Mouse (Mus musculus): ENCODE results near the gene Tmem63b. TPM values are rescaled to one million over a fixed set of nuclear protein-coding genes. Genes with fewer than 3 reads are reported as not detected.

The Tmem63b gene
- polyA plus RNA-seq, 1 experiment from 2014 or later: 40.9 TPM

- Histone ChIP-seq H3K9me3 (ENCODE audit: control insufficient read depth, low read length) (no peaks in the 10 kb centered on the region), H3K4me2 (replicated peaks; ENCODE audit: low read depth) (no peak overlapping the region), H3K9ac (ENCODE audit: low read length) (no peak overlapping the region), H3K27me3 (ENCODE audit: control insufficient read depth, insufficient read depth, low read length) (no peaks in the 10 kb centered on the region), H3K4me1 (replicated peaks; ENCODE audit: control insufficient read depth, insufficient read depth) (peaks cover 2% of the 10 kb centered on the region; the same call in 1 of the 2 replicates), H3K27ac (replicated peaks) (peak overlapping the region; percentile 37), H3K4me3 (ENCODE audit: low read depth, low read length) (no peak overlapping the region), H3K36me3 (ENCODE audit: control insufficient read depth, insufficient read depth, low read length) (no peaks in the 10 kb centered on the region; the same call in 1 of the 2 replicates)
- WGBS: 78% methylated on average over 9 of the region's 9 CpGs
- TF ChIP-seq EP300 (optimal IDR thresholded peaks at IDR 0.05): no peak
- TF ChIP-seq CTCF (IDR thresholded peaks at IDR 0.05; ENCODE audit: low read depth): no peak
- ATAC-seq (ENCODE audit: low FRiP score, low TSS enrichment): no peak
- no peak for DNase-seq (ENCODE audit: low spot score)
Measured at GRCm38 (mm10) chr17:45696981-45697380, 10.3 kb upstream of the Tmem63b start.

GRCm38 (mm10) chr17:45695227-45696120 is 8.8 kb upstream of the Tmem63b start:
- H3K4me2 ChIP-seq (replicated peaks; ENCODE audit: low read depth): no peak overlapping the region
- DNase-seq (ENCODE audit: low spot score) (no peak), ATAC-seq (ENCODE audit: low FRiP score, low TSS enrichment) (no peak)
- no peak overlapping the region for H3K4me3 ChIP-seq (ENCODE audit: low read depth, low read length)
- no peaks in the 10 kb centered on the region; the same call in 1 of the 2 replicates for H3K36me3 ChIP-seq (ENCODE audit: control insufficient read depth, insufficient read depth, low read length)
- no peaks in the 10 kb centered on the region for H3K27me3 ChIP-seq (ENCODE audit: control insufficient read depth, insufficient read depth, low read length)
- 63% methylated on average over 23 of the region's 23 CpGs for WGBS
- H3K27ac ChIP-seq (replicated peaks): peak overlapping the region; percentile 73
- H3K4me1 ChIP-seq (replicated peaks; ENCODE audit: control insufficient read depth, insufficient read depth): peaks cover 2% of the 10 kb centered on the region; the same call in 1 of the 2 replicates
- H3K9ac ChIP-seq (ENCODE audit: low read length): no peak overlapping the region
- TF ChIP-seq CTCF (IDR thresholded peaks at IDR 0.05; ENCODE audit: low read depth): no peak
- no peak for TF ChIP-seq EP300 (optimal IDR thresholded peaks at IDR 0.05)
- H3K9me3 ChIP-seq (ENCODE audit: control insufficient read depth, low read length): no peaks in the 10 kb centered on the region

GRCm38 (mm10) chr17:45693812-45694565 is 7.3 kb upstream of the Tmem63b start:
- H3K4me2 ChIP-seq (replicated peaks; ENCODE audit: low read depth): no peak overlapping the region
- peak overlapping the region; percentile 71 for H3K27ac ChIP-seq (replicated peaks)
- H3K27me3 ChIP-seq (ENCODE audit: control insufficient read depth, insufficient read depth, low read length): no peaks in the 10 kb centered on the region
- WGBS: 51% methylated on average over 18 of the region's 18 CpGs
- H3K4me1 ChIP-seq (replicated peaks; ENCODE audit: control insufficient read depth, insufficient read depth): peaks cover 2% of the 10 kb centered on the region; the same call in 1 of the 2 replicates
- H3K4me3 ChIP-seq (ENCODE audit: low read depth, low read length): no peak overlapping the region
- TF ChIP-seq CTCF (IDR thresholded peaks at IDR 0.05; ENCODE audit: low read depth) (no peak), EP300 (optimal IDR thresholded peaks at IDR 0.05) (no peak)
- peak; percentile 74 for ATAC-seq (ENCODE audit: low FRiP score, low TSS enrichment)
- H3K9me3 ChIP-seq (ENCODE audit: control insufficient read depth, low read length): no peaks in the 10 kb centered on the region
- peak; percentile 57 for DNase-seq (ENCODE audit: low spot score)
- H3K36me3 ChIP-seq (ENCODE audit: control insufficient read depth, insufficient read depth, low read length): no peaks in the 10 kb centered on the region; the same call in 1 of the 2 replicates
- no peak overlapping the region for H3K9ac ChIP-seq (ENCODE audit: low read length)

- ATAC-seq (ENCODE audit: low FRiP score, low TSS enrichment): no peak
- no peak overlapping the region for H3K9ac ChIP-seq (ENCODE audit: low read length)
Measured at GRCm38 (mm10) chr17:45692159-45692558, 5.5 kb upstream of the Tmem63b start.

GRCm38 (mm10) chr17:45690044-45690443 is 3.3 kb upstream of the Tmem63b start:
- H3K27ac ChIP-seq (replicated peaks): no peak overlapping the region
- no peak overlapping the region for H3K9ac ChIP-seq (ENCODE audit: low read length)
- DNase-seq (ENCODE audit: low spot score) (no peak), ATAC-seq (ENCODE audit: low FRiP score, low TSS enrichment) (no peak)
- H3K4me2 ChIP-seq (replicated peaks; ENCODE audit: low read depth): no peak overlapping the region
- WGBS: 73% methylated on average over 4 of the region's 4 CpGs
- H3K4me3 ChIP-seq (ENCODE audit: low read depth, low read length): no peak overlapping the region
- no peaks in the 10 kb centered on the region for H3K27me3 ChIP-seq (ENCODE audit: control insufficient read depth, insufficient read depth, low read length)
- no peaks in the 10 kb centered on the region for H3K36me3 ChIP-seq (ENCODE audit: control insufficient read depth, insufficient read depth, low read length)
- no peaks in the 10 kb centered on the region; the same call in 1 of the 2 replicates for H3K4me1 ChIP-seq (replicated peaks; ENCODE audit: control insufficient read depth, insufficient read depth)
- no peak for TF ChIP-seq EP300 (optimal IDR thresholded peaks at IDR 0.05)
- TF ChIP-seq CTCF (IDR thresholded peaks at IDR 0.05; ENCODE audit: low read depth): no peak
- no peaks in the 10 kb centered on the region for H3K9me3 ChIP-seq (ENCODE audit: control insufficient read depth, low read length)

More at GRCm38 (mm10) chr17:45692159-45692558, 5.5 kb upstream of the Tmem63b start:
- H3K4me1 ChIP-seq (replicated peaks; ENCODE audit: control insufficient read depth, insufficient read depth): peaks cover 2% of the 10 kb centered on the region; the same call in 1 of the 2 replicates
- no peak overlapping the region for H3K4me2 ChIP-seq (replicated peaks; ENCODE audit: low read depth)
- no peaks in the 10 kb centered on the region for H3K27me3 ChIP-seq (ENCODE audit: control insufficient read depth, insufficient read depth, low read length)
- no peaks in the 10 kb centered on the region for H3K36me3 ChIP-seq (ENCODE audit: control insufficient read depth, insufficient read depth, low read length)
- no peak for DNase-seq (ENCODE audit: low spot score)
- H3K4me3 ChIP-seq (ENCODE audit: low read depth, low read length): no peak overlapping the region
- H3K9me3 ChIP-seq (ENCODE audit: control insufficient read depth, low read length): no peaks in the 10 kb centered on the region
- 74% methylated on average over 5 of the region's 5 CpGs for WGBS
- TF ChIP-seq EP300 (optimal IDR thresholded peaks at IDR 0.05) (no peak), CTCF (IDR thresholded peaks at IDR 0.05; ENCODE audit: low read depth) (no peak)
- H3K27ac ChIP-seq (replicated peaks): no peak overlapping the region

Data from stomach, postnatal 0 days (tissue).